Mouse (Mus musculus) E14TG2a.4 (cell line): Measurements from ENCODE around the gene Lrrk1.

Source experiments
- CTCF ChIP-seq: conservative IDR thresholded peaks from 2 replicates; pipeline ENCODE4 v1.5.1; 2014; ENCODE audit warnings: low read length
- NANOG ChIP-seq: IDR thresholded peaks from 2 replicates; pipeline ENCODE4 v1.6.1; 2014; ENCODE audit warnings: borderline replicate concordance, low read length, mixed read lengths

DNA sequence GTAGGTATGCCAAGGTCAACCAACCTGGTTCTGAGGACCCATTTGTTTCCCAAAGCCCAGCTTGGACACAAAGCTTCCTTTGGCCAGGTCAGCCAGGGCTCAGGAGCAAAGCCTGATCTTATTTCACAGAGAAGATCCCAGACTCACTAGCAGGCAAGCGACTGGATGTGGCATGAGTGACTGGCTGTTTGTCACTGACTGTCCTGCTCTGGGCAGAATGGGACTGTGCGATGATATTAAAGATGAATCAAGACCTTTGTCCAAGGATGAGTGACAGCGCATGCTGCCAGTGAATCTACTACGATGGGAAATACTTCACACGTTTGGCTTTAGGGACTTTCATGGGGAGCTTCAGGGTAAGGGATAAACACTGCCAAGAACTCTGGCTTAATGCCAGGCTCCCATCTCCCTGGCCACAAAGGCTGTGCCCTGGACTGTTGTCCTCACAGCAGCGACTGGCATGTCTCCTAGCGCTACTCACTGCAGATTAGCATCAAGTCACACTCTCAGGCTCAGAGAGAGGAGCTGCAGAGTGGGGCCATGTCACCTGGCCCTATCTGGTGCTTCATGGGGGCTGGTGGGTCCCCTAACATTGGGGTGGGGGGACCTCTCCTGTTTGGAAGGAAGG lies 127.3 kb downstream of the Lrrk1 start:
- TF ChIP-seq CTCF: no peak
- no peak for TF ChIP-seq NANOG
